Mouse (Mus musculus): ENCODE measurements around the gene Bcr. TPM values are rescaled to one million over a fixed set of nuclear protein-coding genes. Genes with fewer than 3 reads are reported as not detected.

The Bcr gene
- total RNA-seq, 2 experiments from 2014 or later: 91.0 to 94.5 TPM

GRCm38 (mm10) chr10:75121028-75121427, 60.6 kb downstream of the Bcr start:
- peak; percentile 49 for DNase-seq
- intact Hi-C loops (cut with DNase I): no loop called here

- intact Hi-C loops (cut with DNase I): no loop called here
- peak; percentile 53 for DNase-seq
Measured at GRCm38 (mm10) chr10:75125577-75125976, 65.2 kb downstream of the Bcr start.

GRCm38 (mm10) chr10:75129283-75129710, 68.9 kb downstream of the Bcr start:
- intact Hi-C loops (cut with DNase I): no loop called here
- DNase-seq: peak; percentile 72

GRCm38 (mm10) chr10:75130372-75131046, 70.1 kb downstream of the Bcr start:
- intact Hi-C loops (cut with DNase I): no loop called here
- DNase-seq: no peak

GRCm38 (mm10) chr10:75131625-75132024, 71.2 kb downstream of the Bcr start:
- DNase-seq: no peak
- intact Hi-C loops (cut with DNase I): no loop called here

- intact Hi-C loops (cut with DNase I): no loop called here
- DNase-seq: peak; percentile 52
Measured at GRCm38 (mm10) chr10:75134861-75135517, 74.6 kb downstream of the Bcr start.

- no peak for DNase-seq
- intact Hi-C loops (cut with DNase I): no loop called here
Measured at GRCm38 (mm10) chr10:75135518-75136162, 75.2 kb downstream of the Bcr start.

- DNase-seq: no peak
- intact Hi-C loops (cut with DNase I): no loop called here
Measured at GRCm38 (mm10) chr10:75137148-75137547, 76.8 kb downstream of the Bcr start.

GRCm38 (mm10) chr10:75145221-75145620, 84.8 kb downstream of the Bcr start:
- intact Hi-C loops (cut with DNase I): no loop called here
- DNase-seq: no peak

- DNase-seq: no peak
- intact Hi-C loops (cut with DNase I): no loop called here
Measured at GRCm38 (mm10) chr10:75146001-75146400, 85.6 kb downstream of the Bcr start.

GRCm38 (mm10) chr10:75146619-75147018, 86.2 kb downstream of the Bcr start:
- intact Hi-C loops (cut with DNase I): no loop called here

GRCm38 (mm10) chr10:75148295-75148694, 87.9 kb downstream of the Bcr start:
- intact Hi-C loops (cut with DNase I): no loop called here
- no peak for DNase-seq

More at GRCm38 (mm10) chr10:75146619-75147018, 86.2 kb downstream of the Bcr start:
- DNase-seq: no peak

- no peak for DNase-seq
- intact Hi-C loops (cut with DNase I): loop anchor here (5.0 kb wide), 1 partner anchor 213 kb away; no protein-coding TSS in a partner anchor
Measured at GRCm38 (mm10) chr10:75150361-75150760, 90.0 kb downstream of the Bcr start.

GRCm38 (mm10) chr10:75151311-75151710, 90.9 kb downstream of the Bcr start:
- intact Hi-C loops (cut with DNase I): loop anchor here (1.0 to 5.0 kb wide), 2 partner anchors 92 to 214 kb away; no protein-coding TSS in a partner anchor
- peak; percentile 78 for DNase-seq

- intact Hi-C loops (cut with DNase I): no loop called here
- DNase-seq: no peak
Measured at GRCm38 (mm10) chr10:75156835-75157234, 96.4 kb downstream of the Bcr start.

- intact Hi-C loops (cut with DNase I): no loop called here
- no peak for DNase-seq
Measured at GRCm38 (mm10) chr10:75157713-75158112, 97.3 kb downstream of the Bcr start.

GRCm38 (mm10) chr10:75158356-75158755, 98.0 kb downstream of the Bcr start:
- no peak for DNase-seq
- intact Hi-C loops (cut with DNase I): no loop called here

GRCm38 (mm10) chr10:75160171-75160900, 99.9 kb downstream of the Bcr start:
- intact Hi-C loops (cut with DNase I): no loop called here
- no peak for DNase-seq

GRCm38 (mm10) chr10:75165825-75166481, 105.6 kb downstream of the Bcr start:
- DNase-seq: no peak

GRCm38 (mm10) chr10:75166601-75167000, 106.2 kb downstream of the Bcr start:
- intact Hi-C loops (cut with DNase I): no loop called here
- no peak for DNase-seq

More at GRCm38 (mm10) chr10:75165825-75166481, 105.6 kb downstream of the Bcr start:
- intact Hi-C loops (cut with DNase I): no loop called here

Measured in left cerebral cortex, postnatal 4 days (tissue).